Mouse (Mus musculus): ENCODE data around the gene Ifit1bl2. TPM values are rescaled to one million over a fixed set of nuclear protein-coding genes. Genes with fewer than 3 reads are reported as not detected.
"Not testable (repeated sequence)": the region's sequence is repeated elsewhere in the genome, so short reads cannot be mapped to it uniquely, and the experiment has no call there.

Gene Ifit1bl2
- polyA plus RNA-seq, 1 experiment, result 0.07 TPM

- H3K27me3 ChIP-seq (ENCODE audit: control insufficient read depth, insufficient read depth, low read length), result no peaks in the 10 kb centered on the region
- peak; percentile 24 for DNase-seq
- H3K4me1 ChIP-seq (replicated peaks; ENCODE audit: control insufficient read depth, insufficient read depth, low read length), result no peaks in the 10 kb centered on the region
- 15% methylated on average over 13 of the region's 13 CpGs for WGBS
- H3K4me3 ChIP-seq (ENCODE audit: control insufficient read depth, insufficient read depth, low read length), result peak overlapping the region; percentile 40; the same call in 1 of the 2 replicates
- no peak overlapping the region for H3K27ac ChIP-seq (ENCODE audit: control insufficient read depth, insufficient read depth, low read length)
- H3K36me3 ChIP-seq (ENCODE audit: control insufficient read depth, insufficient read depth, low read length), result no peaks in the 10 kb centered on the region
- TF ChIP-seq CTCF (IDR thresholded peaks at IDR 0.05; ENCODE audit: borderline replicate concordance, control insufficient read depth, extremely low read depth, insufficient read depth, low read length, poor library complexity), result no peak
Observed at GRCm38 (mm10) chr19:34662067-34662507, 21.5 kb upstream of the Ifit1bl2 start.

DNA sequence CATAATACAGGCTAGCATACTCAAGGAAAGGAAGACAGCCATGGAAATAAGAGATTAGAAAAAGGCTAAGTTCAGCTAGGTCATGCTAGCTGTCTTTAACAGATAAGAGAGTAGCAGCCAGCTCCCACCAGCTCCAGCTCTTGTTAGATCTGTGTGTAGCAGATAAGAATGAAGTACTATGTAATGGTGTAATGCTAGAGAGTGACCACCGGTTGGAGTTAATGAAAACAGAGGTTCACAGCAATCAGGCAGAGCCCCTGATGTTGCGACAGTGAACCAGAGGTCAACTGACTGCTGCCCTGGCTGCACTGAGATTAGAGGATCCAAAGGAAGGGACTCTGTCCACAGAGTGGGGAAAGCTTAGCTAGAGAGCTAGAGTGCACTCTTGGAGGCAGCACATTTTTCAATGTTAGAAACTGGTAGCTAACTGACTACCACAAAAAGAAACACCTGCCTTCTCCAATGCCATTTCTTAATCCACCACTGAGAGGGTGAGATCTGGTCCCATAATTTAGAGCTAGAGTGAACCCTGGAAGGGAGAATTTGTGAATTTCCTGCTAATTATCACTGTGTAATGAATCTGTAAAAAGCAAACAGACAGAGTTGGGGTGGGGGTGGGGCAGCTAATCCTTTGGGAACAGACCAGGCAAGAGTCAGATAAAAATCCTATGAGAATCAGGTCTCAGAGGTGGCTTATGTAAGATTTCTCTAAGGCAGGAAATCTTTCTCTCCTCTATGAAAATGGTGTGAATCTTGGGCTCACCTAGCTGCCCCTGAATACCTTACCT is 16.2 kb upstream of the Ifit1bl2 start:
- H3K27ac ChIP-seq (ENCODE audit: control insufficient read depth, insufficient read depth, low read length), result no peak overlapping the region
- no peak for TF ChIP-seq POLR2A (IDR thresholded peaks at IDR 0.05; ENCODE audit: control insufficient read depth, extremely low read depth, insufficient read depth, low read length, poor library complexity)
- no peak for TF ChIP-seq CTCF (IDR thresholded peaks at IDR 0.05; ENCODE audit: borderline replicate concordance, control insufficient read depth, extremely low read depth, insufficient read depth, low read length, poor library complexity)
- H3K27me3 ChIP-seq (ENCODE audit: control insufficient read depth, insufficient read depth, low read length), result no peaks in the 10 kb centered on the region
- H3K4me1 ChIP-seq (replicated peaks; ENCODE audit: control insufficient read depth, insufficient read depth, low read length), result no peaks in the 10 kb centered on the region
- 64% methylated on average over 2 of the region's 2 CpGs for WGBS
- no peaks in the 10 kb centered on the region for H3K36me3 ChIP-seq (ENCODE audit: control insufficient read depth, insufficient read depth, low read length)
- no peak for DNase-seq
- no peak overlapping the region for H3K4me3 ChIP-seq (ENCODE audit: control insufficient read depth, insufficient read depth, low read length)

- Histone ChIP-seq H3K27me3 (ENCODE audit: control insufficient read depth, insufficient read depth, low read length) (no peaks in the 10 kb centered on the region), H3K4me1 (replicated peaks; ENCODE audit: control insufficient read depth, insufficient read depth, low read length) (no peaks in the 10 kb centered on the region), H3K27ac (ENCODE audit: control insufficient read depth, insufficient read depth, low read length) (no peak overlapping the region), H3K36me3 (ENCODE audit: control insufficient read depth, insufficient read depth, low read length) (no peaks in the 10 kb centered on the region), H3K4me3 (ENCODE audit: control insufficient read depth, insufficient read depth, low read length) (no peak overlapping the region)
- 94% methylated on average over 10 of the region's 10 CpGs for WGBS
- no peak for DNase-seq
- TF ChIP-seq POLR2A (IDR thresholded peaks at IDR 0.05; ENCODE audit: control insufficient read depth, extremely low read depth, insufficient read depth, low read length, poor library complexity) (no peak), CTCF (IDR thresholded peaks at IDR 0.05; ENCODE audit: borderline replicate concordance, control insufficient read depth, extremely low read depth, insufficient read depth, low read length, poor library complexity) (no peak)
Observed at GRCm38 (mm10) chr19:34655227-34655805, 14.8 kb upstream of the Ifit1bl2 start.

GRCm38 (mm10) chr19:34650997-34651396 is 10.5 kb upstream of the Ifit1bl2 start:
- 92% methylated on average over 6 of the region's 6 CpGs for WGBS
- Histone ChIP-seq H3K4me3 (ENCODE audit: control insufficient read depth, insufficient read depth, low read length) (no peak overlapping the region), H3K4me1 (replicated peaks; ENCODE audit: control insufficient read depth, insufficient read depth, low read length) (no peaks in the 10 kb centered on the region), H3K27me3 (ENCODE audit: control insufficient read depth, insufficient read depth, low read length) (no peaks in the 10 kb centered on the region), H3K27ac (ENCODE audit: control insufficient read depth, insufficient read depth, low read length) (no peak overlapping the region), H3K36me3 (ENCODE audit: control insufficient read depth, insufficient read depth, low read length) (no peaks in the 10 kb centered on the region)
- no peak for DNase-seq
- no peak for TF ChIP-seq CTCF (IDR thresholded peaks at IDR 0.05; ENCODE audit: borderline replicate concordance, control insufficient read depth, extremely low read depth, insufficient read depth, low read length, poor library complexity)
- no peak for TF ChIP-seq POLR2A (IDR thresholded peaks at IDR 0.05; ENCODE audit: control insufficient read depth, extremely low read depth, insufficient read depth, low read length, poor library complexity)

- Histone ChIP-seq H3K36me3 (ENCODE audit: control insufficient read depth, insufficient read depth, low read length) (no peaks in the 10 kb centered on the region), H3K4me3 (ENCODE audit: control insufficient read depth, insufficient read depth, low read length) (no peak overlapping the region), H3K27me3 (ENCODE audit: control insufficient read depth, insufficient read depth, low read length) (no peaks in the 10 kb centered on the region), H3K4me1 (replicated peaks; ENCODE audit: control insufficient read depth, insufficient read depth, low read length) (no peaks in the 10 kb centered on the region), H3K27ac (ENCODE audit: control insufficient read depth, insufficient read depth, low read length) (no peak overlapping the region)
- 58% methylated on average over 3 of the region's 3 CpGs for WGBS
- no peak for TF ChIP-seq POLR2A (IDR thresholded peaks at IDR 0.05; ENCODE audit: control insufficient read depth, extremely low read depth, insufficient read depth, low read length, poor library complexity)
- TF ChIP-seq CTCF (IDR thresholded peaks at IDR 0.05; ENCODE audit: borderline replicate concordance, control insufficient read depth, extremely low read depth, insufficient read depth, low read length, poor library complexity), result no peak
- no peak for DNase-seq
Observed at GRCm38 (mm10) chr19:34650276-34650675, 9.7 kb upstream of the Ifit1bl2 start.

GRCm38 (mm10) chr19:34647630-34648029 is 7.1 kb upstream of the Ifit1bl2 start:
- 93% methylated on average over 8 of the region's 8 CpGs for WGBS

More at GRCm38 (mm10) chr19:34647630-34648029, 7.1 kb upstream of the Ifit1bl2 start:
- H3K27me3 ChIP-seq (ENCODE audit: control insufficient read depth, insufficient read depth, low read length); DNase-seq; H3K4me3 ChIP-seq (ENCODE audit: control insufficient read depth, insufficient read depth, low read length); H3K4me1 ChIP-seq (replicated peaks; ENCODE audit: control insufficient read depth, insufficient read depth, low read length); H3K27ac ChIP-seq (ENCODE audit: control insufficient read depth, insufficient read depth, low read length); H3K36me3 ChIP-seq (ENCODE audit: control insufficient read depth, insufficient read depth, low read length): not testable (repeated sequence)
